Mouse (Mus musculus) monocyte, adult 2 months (primary cell): Measurements from ENCODE around the gene Vmn2r85.
"Not testable (repeated sequence)": the region's sequence is repeated elsewhere in the genome, so short reads cannot be mapped to it uniquely, and the experiment has no call there.

Experiments used
- DNase-seq, 2 experiments: peaks; one replicate each; pipeline ENCODE4 v3.0.0; 2022; ENCODE audit warnings: low spot score in 2 of 2, low read depth in 1 of 2

The Vmn2r85 gene

DNA sequence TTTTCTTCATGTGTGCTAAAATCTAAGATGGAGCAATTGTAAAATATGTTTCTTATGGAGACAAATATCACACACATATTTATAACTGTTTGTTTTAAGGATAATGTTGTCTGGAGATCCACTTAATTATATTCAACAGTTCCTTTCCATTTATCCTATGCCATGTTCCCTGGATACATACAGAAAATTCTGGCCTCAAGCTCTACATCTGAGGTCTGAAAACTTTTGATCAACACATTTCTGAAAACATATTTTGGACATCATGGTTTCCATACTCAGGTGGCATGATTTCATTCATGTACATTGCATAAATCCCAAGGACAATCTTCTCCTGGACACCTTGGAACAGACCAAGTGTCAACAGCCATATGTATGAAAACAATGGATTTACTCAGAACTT is at the start of gene Vmn2r85:
Gene Vmn2r85, minus strand, starts transcription at position 101 of the 400 bp plus-strand sequence.
- not testable (repeated sequence) for DNase-seq

DNA sequence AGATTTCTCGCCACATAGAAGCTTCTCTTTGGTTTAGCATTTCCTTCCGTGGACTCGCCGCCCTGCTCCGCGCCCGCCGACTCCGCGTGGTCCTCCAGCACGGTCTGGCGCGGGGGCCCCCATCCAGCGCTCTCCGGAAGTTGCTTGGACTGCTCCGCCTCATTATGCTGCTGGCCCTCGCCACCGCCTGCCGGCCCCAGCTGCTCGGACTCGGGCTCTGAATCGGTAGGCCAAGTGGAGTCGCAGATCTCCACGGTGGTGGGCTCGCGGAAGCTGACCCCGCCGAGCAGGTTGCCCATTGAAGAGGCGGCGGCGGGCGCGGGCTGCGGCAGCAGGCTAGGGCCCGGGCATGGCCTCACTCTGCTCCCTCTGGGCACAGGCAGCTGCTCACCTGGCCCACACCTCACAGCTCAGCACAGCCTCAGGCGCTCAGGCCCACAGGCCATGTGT is 40.8 kb upstream of the Vmn2r85 start:
- DNase-seq: no peak

- DNase-seq: not testable (repeated sequence)
Measured at GRCm38 (mm10) chr10:130455950-130456349, 26.4 kb upstream of the Vmn2r85 start, which contains the start of gene Vmn2r86. TSS of gene Vmn2r86 (minus strand) at chr10:130456050.

- no peak for DNase-seq
Measured at GRCm38 (mm10) chr10:130444776-130445175, 15.3 kb upstream of the Vmn2r85 start.

DNA sequence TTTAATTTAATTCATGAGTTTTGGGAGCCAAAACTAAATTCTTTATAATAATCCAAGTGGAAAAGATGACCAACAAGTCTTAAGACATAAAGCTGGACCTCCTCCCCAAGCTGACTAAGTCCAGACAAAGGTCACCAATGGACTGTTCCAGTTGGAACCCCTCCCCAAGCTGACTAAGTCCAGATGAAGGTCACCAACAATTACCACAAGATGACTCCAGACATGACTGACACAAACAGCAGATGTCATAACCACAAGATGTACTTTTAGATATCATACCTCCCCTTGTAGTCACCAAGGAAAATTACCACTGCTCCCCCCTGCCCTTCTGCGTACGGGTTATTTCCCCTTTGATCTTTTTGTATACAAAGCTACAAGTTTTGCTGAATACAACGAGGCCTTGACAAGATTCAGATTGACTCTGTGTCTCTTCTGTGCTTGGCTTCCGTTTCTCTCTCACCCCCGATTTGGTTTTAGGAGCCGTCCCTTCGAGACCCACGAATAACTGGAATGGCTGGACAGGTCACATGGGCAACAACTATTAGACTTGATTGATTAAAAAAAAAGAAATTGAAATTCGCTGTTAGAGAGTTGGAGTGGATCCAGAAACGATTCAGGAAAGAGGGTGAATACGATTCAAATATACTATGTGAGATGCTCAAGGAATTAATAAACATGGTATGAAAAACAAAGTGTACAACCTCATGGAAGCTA is 4.8 kb upstream of the Vmn2r85 start:
- not testable (repeated sequence) for DNase-seq

DNA sequence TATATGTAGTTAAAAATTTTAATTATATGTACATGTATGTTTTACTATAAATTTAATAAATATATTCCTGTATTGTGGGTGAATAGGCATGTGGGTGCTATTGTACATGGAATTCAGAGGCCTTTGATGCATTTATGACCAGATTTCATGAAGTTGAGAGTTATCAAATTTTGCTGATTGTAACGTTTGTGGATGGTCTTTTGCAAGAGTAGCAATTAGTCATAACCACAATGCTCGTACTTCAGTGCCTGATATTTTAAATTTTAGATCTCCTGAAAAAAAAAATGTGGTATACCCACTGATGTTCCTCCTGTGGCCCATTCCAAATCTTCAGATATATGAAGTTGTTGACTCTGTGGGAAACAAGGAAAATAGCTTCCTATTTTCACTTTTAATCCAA is 7.1 kb downstream of the Vmn2r85 start:
- DNase-seq: not testable (repeated sequence)

GRCm38 (mm10) chr10:130420401-130420800 is 9.1 kb downstream of the Vmn2r85 start:
- DNase-seq: no peak

DNA sequence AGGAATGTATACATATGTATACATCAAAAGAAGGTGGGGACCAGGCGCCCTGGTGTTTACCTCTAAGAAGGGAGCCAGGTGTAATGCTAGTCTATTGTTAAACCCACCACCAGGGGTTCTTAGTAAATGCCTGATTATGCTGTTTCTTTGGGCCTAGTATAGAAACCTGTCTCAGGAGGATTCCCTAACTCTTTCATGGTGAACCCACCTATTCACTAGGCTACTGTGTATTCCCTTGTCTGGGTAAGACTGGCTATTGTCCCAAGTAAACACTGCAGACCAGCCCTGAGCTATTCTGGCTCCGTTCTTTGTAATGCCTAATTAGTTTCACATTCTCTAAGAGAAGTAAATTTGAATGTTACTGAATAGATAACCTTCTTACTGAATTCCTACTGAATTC is 9.5 kb downstream of the Vmn2r85 start:
- DNase-seq: not testable (repeated sequence)

DNA sequence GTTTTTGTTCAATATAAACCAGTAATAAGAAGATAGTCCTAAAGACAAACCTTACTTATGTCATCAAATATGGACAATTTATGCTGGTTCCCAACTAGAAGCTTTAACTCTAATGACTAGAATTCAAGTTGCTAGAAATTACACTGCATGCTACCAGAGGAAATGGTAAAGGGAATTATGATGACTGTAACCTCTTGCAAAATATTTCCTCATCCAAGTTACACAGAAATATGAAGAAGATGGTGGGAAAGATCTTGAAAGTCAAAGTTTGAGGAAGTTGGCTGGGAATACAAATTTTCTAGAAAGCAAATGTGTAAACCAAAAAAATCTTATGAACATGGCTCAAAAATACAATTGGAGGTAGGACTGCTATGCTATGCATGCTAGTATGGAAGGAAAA is 13.2 kb downstream of the Vmn2r85 start:
- not testable (repeated sequence) for DNase-seq

DNA sequence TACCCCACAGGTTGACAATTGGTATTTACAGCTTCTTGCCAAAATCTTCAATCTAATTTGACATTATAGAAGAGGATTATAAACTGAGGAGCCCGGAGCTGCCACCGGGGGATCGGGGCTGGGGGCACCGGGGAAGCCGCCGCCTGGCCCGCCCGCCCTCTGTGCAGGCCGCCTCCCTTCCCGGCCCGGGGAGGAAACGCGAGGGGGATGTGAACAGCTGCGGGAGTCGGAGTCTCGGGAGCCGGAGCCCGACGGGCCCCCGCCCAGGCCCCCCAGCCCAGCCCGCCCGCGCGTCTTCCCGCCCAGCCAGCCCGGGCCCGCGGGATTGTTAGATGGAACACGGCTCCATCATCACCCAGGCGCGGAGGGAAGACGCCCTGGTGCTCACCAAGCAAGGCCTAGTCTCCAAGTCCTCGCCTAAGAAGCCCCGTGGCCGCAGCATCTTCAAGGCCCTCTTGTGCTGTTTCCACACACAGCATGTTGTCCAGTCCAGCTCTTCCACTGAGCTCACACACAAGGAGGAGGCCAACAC is 17.3 kb downstream of the Vmn2r85 start:
- not testable (repeated sequence) for DNase-seq

DNA sequence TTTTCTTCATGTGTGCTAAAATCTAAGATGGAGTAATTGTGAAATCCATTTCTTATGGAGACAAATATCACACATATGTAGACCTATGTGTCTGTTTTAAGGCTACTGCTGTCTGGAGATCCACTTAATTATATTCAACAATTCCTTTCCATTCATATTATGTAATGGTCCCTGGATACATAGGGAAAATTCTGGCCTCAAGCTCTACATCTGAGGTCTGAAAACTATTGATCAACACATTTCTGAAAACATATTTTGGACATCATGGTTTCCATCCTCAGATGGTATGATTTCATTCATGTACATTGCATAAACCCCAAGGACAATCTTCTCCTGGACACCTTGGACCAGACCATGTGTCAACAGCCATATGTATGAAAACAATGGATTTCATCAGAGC is 35.3 kb downstream of the Vmn2r85 start, which contains the start of gene Vmn2r84:
Gene Vmn2r84, minus strand, starts transcription at position 101 of the 400 bp plus-strand sequence.
- no peak for DNase-seq

GRCm38 (mm10) chr10:130375145-130375544 is 54.4 kb downstream of the Vmn2r85 start:
- no peak for DNase-seq

DNA sequence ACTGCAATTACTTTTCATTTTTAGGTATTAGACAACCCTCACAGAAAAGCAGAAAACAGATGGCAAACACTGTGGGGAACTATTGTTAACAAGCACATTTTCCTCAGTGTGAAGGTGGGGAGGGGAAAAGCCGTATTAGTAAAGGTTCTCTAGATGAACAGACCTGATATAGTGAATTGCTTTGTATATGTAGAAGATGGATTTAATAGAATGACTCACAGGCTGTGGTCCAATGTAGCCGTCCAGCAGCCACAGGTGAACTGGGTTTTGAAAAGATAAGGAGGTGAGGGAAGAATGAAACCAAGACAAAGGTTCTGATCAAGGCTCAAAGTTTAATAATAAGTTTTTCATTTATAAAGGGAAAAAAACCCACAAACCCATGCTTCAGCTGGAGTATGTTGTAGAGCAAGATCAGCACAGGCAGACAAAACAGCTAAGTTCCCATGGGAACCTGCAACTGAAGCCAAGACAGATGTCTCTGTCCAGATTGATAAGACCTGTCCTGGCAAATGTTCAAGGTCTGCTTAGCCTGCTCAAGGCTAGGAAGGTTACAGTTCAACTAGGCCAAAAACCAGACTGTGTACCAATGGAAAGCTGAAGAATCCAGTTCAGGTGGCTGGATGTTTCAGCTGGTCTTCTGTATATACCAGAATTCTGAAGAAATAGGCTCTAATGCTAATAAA is 56.9 kb downstream of the Vmn2r85 start:
- no peak for DNase-seq

GRCm38 (mm10) chr10:130371644-130372043 is 57.9 kb downstream of the Vmn2r85 start:
- no peak for DNase-seq

- no peak for DNase-seq
Measured at GRCm38 (mm10) chr10:130370005-130370682, 59.4 kb downstream of the Vmn2r85 start.

DNA sequence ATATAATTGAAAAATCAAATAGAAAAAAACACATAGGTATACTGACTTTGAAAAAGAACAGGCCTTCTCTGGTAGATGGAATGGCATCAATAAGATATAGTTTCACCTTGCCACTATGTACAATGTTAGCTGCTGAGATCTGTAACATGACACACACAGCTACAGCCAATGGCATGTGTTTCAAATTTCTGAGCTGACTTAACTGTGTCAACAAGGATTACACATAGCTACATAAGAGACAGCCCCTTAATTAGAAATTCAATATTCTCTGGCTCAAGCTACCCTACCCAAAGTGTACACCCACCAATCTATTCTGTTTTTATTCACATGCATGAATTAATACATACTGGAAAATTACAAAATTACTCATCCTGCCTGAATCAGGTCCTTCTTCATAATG is 61.1 kb downstream of the Vmn2r85 start:
- no peak for DNase-seq

GRCm38 (mm10) chr10:130364766-130365165 is 64.7 kb downstream of the Vmn2r85 start:
- no peak for DNase-seq
